Mouse (Mus musculus): Measurements from ENCODE around the gene Kank1. TPM values are rescaled to one million over a fixed set of nuclear protein-coding genes. Genes with fewer than 3 reads are reported as not detected.
A peak's percentile ranks its signal among the peaks of the same experiment; 100 is the strongest.

Kank1 gene
- total RNA-seq, 2 experiments from 2014 or later: 40.1 to 51.6 TPM

DNA sequence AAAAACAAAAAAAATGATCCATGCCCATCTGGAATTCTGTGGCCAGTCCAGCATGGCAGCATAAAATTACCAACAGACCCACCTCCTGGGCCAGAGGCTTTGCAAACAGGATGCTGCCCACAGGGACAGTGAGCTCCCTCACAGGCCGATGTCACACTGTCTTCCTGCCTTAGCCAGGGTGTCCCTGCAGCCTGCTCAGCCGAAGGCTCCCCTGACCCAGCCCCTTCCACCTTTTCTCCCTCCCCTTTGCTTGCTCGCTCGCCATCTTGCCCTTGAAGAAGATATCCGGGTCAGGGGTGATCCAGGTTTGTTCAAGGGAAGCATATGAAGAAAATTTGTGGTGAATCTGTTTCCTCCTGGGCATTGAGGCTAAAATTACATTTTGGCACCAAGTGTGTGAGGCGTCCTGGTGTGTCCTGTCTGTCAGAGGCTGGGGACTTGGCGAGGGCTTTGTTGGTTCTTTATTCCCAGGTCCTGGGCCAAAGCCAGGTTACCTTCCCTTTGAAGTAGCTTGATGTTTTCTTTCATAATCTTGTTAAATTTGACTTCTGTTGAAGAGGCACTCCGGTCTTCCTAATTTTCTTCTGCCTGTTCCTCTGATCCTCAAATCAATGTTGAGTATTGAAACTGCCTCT is 121.8 kb downstream of the Kank1 start:
- no peak for DNase-seq
- intact Hi-C loops (cut with DNase I): no loop called here

DNA sequence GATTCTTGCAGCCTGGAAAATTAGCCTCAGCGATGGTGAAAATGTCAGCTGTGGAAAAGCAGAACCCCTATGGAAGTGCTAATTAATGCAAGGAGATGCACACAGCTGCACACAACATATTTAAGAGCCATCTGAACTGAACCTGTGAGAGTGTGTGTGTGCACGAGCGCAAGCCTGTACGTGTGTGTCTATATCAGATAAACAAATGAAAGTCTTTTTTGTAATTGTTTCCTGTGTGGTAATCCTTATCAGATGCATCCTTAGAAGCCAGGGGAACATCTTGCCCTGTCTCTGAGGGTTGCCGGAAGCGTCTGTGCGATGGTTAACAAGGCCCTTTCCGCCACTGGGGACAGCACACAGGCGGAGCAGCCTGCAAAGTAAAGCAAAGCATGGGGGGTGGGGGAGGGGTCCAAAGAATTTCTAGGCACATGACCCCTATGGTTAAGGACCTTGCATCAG is 123.8 kb downstream of the Kank1 start:
- intact Hi-C loops (cut with DNase I): no loop called here

DNA sequence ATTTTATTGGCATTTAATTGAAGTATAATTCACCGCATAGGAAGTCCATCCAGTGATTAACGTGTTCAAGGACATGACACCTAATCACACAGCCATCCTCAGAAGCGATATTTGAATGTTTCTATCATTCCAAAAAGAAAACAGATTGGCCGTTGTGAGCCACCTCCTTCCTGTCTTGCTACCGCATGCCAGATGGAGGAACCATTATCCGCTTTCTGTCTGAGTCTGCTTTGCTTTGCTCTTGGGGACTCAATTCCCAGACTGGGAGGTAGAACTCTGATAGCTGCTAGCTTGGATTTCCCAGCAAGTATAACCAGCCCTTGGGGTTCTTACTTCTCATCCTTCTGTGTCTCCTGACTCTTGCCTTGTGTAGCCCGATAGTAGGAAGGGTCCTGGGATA is 125.2 kb downstream of the Kank1 start:
- intact Hi-C loops (cut with DNase I): no loop called here

More for the DNA sequence above, 123.8 kb downstream of the Kank1 start:
- no peak for DNase-seq

DNA sequence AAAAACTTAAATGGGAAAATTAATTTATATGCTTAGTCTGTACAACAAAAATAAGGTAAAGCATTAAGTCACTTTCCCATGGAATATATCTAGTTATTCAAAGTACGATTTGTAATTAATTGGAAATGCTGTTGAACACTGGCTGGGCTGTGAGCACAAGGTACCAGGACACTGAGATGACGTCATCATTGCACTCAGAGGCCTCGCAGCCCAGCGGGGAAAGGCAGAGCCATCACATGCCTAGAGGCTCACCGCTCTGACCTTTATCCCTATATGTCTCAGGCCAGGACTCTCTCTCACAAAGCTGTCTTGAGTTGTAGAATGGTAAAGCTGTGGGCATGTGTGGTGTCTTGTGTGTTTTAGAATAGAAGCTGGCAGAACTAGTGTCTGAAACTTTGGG is 128.9 kb downstream of the Kank1 start:
- intact Hi-C loops (cut with DNase I): no loop called here
- no peak for DNase-seq

More for the DNA sequence above, 125.2 kb downstream of the Kank1 start:
- no peak for DNase-seq

DNA sequence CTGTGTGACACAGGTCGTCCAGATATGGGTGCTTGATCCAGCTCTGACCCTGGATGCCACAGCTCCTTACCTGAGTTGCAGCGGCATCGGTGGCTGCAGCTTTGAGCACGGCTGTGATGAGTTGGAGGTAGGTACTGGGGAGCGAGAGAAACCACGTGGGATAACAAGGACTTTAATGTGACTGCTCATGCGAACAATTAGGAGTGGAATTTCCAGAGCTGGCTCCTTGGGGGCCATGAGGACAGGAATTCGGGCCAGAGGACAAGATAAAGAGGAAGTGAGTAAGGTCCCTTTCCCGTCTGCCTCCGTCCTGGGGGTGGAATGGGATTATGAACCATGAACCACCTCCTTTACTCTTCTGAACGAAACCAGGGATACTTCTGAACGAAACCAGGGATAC is 129.8 kb downstream of the Kank1 start:
- intact Hi-C loops (cut with DNase I): no loop called here
- no peak for DNase-seq

DNA sequence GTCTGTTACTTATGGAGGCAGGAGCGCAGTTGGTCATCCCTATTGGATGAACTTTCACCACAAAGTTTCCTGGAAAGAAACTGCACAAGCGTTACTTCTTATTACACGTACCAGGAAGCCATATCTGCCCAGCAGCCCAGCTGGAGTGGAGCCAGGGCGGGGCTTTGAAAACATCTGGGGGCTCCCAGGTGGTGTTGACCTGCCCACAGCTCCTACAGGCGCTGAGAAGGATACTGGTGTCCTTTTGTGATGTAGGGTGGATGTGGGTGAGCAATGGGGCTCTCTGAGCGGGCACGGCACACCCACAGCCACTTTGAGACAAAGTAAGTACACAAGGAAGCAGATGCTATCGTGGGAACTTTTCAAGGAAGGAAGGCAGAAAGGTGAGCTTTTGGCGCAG is 133.7 kb downstream of the Kank1 start:
- no peak for DNase-seq
- intact Hi-C loops (cut with DNase I): no loop called here

DNA sequence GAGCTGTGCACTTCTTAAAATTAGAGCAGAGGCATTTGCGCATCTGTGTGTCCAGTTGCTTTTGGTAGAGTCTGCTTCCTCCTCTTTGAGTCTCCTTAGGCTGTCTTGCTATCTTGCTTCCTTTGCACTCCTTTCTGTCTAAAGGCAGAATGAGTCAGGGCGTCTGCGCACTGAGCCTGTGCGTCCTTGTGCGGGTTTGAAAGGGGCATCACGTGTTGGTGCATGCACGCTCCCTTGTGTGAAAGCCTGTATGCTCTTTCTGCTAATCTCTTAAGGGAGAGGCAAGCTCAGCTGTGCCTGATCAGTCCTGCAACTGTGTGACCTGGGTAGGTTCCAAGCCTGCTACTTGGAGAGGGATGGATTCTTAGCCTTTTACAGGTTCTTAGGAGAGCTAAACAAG is 136.0 kb downstream of the Kank1 start:
- intact Hi-C loops (cut with DNase I): no loop called here
- DNase-seq: no peak

DNA sequence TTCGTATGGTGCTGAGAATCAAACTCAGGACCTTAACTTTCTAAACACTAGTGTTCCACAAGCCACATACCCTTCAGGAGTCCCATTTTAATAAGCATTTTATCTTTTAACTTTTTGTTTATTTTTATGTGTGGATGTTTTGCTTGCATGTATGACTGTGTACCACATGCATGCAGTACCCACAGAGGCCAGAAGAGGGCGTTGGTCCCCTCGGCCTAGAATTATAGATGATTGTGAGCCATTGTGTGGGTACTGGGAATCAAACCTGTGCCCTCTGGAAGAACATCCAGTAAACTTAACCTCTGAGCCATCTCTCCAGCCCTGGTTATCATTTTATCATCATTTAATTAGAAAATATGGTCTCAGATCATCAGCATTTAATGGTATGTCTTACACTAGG is 136.8 kb downstream of the Kank1 start:
- DNase-seq: no peak
- intact Hi-C loops (cut with DNase I): no loop called here

DNA sequence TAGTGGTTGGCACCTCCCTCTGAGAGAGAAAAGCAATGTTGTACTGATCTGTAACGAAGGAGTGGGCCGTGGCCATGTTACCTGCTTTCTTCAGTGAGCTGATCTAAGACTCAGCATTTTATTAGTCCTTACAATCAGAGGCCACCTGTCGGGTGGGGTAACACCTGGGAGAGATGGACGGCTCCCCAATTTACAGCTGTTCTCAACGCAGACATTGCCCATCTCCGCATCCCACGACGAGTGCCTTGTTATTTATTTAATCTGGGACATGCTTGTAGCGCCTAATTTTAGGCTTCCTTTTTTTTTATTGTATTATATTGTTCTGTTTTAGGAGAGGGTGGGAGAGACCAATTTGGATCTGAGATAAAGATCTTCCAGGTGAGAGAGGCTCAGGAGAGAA is 137.4 kb downstream of the Kank1 start:
- intact Hi-C loops (cut with DNase I): no loop called here
- DNase-seq: no peak

DNA sequence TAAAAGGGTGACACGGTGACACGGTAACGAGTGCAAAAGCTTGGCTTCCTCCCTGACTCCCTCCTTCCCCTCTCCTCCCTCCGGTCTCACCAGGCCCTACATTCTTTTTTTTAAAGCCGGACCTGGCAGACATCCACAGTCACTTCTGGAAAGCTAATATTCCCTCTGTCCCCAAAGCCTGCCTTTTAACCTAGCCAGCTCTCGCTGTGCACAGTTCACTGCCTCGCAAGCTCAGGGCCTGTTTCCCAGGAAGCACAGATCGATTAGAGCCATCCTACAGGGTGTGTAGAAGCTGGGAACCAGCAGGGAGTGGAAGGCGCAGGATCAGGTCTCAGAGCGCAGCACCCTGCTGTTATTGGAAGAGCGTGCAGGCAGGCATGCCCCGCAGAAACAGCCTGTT is 138.2 kb downstream of the Kank1 start:
- intact Hi-C loops (cut with DNase I): no loop called here
- DNase-seq: peak; percentile 85 to 86

DNA sequence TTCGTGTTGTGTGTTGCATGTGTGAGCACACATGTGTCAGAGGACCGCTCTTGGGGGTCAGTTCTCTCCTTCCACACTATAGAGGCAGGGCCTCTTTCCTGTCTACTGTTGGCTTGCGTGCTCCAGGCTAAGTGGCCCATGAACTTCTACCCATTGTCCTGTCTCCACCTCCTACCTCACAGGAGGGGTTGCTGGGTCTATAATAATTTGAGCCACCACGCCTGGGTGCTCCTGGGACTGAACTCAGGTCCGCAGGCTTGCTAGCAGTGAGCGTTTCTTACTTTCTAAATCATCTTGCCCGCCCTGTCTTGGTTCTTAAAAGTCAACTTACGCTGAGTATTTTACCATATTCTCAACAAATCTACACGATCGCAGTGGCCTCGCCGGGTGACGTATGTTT is 140.1 kb downstream of the Kank1 start:
- intact Hi-C loops (cut with DNase I): no loop called here
- DNase-seq: no peak

DNA sequence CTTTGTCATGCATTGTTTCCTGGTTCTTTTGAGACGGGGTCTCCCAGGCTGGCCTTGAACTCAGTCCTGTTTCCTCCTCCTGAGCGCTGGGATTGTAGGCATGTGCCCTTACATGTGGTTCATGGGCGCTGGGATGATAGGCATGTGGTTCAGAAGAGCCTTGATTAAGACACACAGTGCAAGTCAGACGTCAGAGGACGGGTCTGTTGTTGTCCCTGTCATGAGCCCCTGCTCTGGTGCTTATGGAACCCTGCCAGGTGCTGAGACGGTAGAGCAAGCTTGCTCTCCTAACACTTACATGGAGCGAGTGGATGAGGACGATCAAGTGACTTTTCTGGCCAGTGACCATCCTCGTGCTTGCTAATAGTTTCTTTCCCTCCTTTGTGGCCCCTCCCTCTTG is 143.9 kb downstream of the Kank1 start:
- intact Hi-C loops (cut with DNase I): no loop called here
- DNase-seq: no peak

DNA sequence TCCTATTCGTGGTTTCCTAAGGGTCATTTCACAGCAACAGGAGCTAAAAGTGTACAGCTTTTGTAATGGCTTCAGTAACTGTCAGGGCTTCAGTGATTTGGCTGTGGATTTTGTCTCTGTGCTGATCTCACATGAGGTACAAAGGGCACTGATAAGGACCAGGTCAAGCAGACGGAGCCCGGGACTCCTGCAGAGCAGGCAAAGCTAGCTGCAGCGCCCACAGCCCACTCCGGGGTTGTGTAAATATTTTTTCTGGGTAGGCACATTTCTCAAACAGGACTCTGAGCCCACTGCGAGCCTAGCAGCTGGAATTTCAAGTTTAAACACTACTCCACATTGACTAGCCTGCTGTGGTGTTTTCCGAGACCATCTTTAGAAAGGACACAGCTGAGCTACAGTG is 145.2 kb downstream of the Kank1 start:
- no peak for DNase-seq

DNA sequence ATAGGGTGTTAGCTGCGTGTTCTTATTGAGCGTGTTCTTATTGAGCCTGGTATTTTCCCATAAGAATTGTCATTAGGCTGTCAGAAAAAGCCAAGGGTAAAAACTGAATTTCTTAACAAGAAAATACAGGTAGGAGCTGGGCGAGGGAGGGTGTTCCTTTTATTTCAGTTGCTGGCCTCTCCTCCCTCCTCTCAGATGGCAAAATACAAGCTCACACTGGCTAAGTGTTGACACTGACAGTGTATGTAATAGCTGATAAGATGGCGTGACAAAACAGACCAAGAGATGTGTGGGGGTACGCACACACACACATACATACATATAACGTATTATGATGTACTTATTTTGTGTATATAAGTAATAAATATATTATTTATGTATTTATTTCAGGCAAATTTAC is 145.7 kb downstream of the Kank1 start:
- intact Hi-C loops (cut with DNase I): no loop called here
- DNase-seq: no peak

More for the DNA sequence above, 145.2 kb downstream of the Kank1 start:
- intact Hi-C loops (cut with DNase I): no loop called here

DNA sequence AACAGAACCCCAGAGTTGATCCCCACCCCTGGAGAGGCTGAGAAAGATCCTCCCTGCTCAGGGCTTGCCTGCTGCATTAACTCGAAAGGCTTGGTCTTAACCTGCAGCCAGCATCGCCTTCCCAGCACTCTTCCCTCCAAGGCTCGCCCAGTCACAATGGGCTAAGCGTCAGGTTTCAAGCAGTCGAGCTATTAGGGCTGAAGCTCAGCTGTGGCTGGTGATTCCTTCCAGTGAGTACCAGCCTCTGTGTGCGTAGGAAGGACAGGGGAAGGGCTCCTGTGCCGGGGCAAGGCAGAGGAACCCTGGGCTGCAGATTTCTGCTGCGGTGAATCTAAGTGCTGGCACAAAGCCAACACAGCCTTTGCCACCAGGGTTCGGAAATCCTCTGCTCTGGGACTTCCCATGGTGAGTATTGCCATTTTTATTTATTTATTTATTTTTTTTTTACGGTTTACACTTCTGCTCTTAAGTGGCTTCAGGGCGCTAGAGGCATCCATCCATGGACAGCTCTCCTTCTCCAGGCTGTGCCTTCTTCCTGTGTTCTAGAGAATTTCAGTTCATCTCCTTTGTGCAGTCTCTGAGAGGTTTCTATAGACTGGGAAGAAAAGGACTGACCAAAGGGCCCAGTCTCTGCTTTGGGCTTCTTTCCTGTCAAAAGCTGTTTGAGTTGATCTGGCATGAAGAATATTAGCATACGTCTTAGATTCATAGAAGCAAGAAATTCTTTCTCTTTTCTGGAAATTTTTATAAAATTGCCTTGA is 146.8 kb downstream of the Kank1 start:
- intact Hi-C loops (cut with DNase I): no loop called here
- DNase-seq: no peak

DNA sequence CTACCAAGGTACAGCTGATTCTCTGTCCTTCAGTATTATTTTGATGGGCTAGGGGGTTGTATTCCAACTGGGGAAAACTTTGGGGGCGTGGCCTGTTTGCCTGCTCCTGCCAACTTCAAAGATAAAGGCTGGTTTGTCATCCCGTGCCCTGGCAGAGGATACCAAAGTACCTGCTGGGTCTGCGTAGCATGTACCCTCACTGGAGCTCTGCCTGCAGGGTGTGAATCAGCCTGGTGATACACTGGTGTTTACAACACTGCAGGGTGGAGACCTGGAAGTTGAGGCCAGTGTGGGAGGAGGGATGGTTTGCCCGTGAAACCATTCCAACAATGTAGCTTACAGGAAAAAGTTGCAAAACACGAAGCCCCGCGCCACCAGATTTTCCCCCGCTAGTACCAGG is 149.2 kb downstream of the Kank1 start:
- intact Hi-C loops (cut with DNase I): no loop called here
- peak; percentile 59 for DNase-seq

DNA sequence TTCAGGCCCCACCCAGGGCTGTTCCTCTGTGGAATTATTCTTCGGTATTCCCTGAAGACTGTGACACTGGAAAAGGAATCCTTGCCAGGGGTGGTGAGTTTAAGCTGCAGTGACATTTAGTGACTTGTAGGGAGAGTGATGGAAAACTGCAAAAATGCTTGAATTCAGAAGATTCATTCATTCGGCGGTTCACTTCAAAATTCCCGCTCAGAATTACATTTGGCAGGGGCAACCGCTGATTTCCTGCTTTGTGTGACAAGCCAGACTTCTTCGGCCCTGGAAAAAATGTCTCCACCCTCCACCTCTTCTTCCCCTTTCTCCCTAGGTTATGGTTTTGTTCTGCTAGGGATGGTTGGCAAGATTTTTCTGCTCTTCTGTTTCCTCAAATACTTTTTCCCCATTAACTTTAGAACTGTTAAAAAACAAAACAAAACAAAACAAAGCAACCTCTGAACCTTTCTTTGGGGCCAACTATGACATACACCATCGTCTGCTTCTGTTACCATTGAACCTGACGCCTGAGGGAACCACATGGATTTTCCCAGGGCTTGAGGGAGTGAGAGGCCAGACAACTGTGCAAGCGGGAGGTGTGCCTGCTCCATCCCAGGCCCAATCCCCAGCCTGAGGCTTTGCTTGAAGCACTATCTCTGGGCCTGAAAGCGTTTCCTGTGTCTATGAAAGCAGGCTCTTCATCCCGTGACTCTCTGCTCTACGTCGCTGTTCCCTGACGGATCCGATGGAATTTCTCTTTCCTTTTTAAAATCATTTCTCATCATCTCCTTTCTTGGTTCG is 150.1 kb downstream of the Kank1 start:
- intact Hi-C loops (cut with DNase I): no loop called here
- DNase-seq: peak; percentile 59 to 64

DNA sequence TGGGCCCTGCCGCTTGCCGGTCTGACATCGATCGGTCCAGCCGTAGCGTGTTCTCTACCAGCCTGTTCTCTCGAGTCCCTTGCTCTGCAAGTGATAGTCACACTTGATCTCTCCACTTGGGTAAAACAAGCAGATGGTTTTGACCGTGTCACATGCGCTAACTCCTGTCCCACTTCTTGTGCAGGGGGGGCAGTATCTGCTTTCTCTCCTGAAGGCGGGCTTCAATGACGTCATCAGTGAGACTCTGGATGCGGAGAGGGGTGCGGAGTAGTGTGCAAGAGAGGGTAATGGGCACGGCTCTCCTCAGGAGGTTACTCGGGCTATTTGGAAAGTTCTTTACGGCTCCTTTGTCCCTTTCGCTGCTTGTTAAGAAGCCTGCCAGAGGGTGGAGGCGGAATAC is 151.1 kb downstream of the Kank1 start:
- intact Hi-C loops (cut with DNase I): no loop called here
- DNase-seq: no peak

DNA sequence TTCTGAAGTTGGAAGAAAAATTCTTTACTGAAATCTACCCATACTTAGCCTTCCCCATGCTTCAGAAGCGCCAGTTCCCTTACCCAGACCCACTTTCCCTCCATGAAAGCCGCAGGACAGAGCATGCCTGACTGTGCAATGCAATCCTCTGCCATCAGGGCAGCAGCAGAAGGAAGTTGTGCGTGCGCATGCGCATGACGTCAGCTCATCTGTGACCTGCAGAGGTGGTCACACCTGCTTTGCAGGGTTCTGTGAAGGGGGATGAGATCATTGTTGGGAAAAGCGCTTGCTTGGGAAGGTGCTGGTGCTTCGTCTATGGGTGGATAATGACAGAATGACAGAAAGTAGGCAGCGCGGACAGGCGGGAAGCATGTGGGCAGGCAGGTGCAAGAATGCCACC is 155.4 kb downstream of the Kank1 start:
- intact Hi-C loops (cut with DNase I): no loop called here
- no peak for DNase-seq

DNA sequence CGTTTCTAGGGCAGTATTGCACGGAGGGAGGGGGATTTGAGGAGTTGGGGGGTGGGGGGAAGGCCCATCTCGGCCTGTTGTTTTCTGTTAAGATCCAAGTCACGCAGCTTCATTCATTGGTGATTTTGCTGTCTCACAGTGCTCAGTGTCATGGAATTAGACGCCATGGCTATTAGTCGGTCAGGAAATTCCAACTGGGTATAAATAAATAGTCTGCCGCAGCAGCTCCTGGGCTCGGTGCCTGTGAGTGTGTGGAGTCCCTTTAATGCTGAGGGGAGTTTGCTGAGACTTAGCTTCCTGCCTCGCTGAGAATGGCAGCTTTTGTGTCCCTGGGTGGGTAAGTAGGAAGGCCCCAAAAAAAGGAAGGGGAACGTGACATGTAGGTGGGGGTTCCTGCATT is 158.3 kb downstream of the Kank1 start:
- intact Hi-C loops (cut with DNase I): no loop called here
- DNase-seq: peak; percentile 78 to 79

DNA sequence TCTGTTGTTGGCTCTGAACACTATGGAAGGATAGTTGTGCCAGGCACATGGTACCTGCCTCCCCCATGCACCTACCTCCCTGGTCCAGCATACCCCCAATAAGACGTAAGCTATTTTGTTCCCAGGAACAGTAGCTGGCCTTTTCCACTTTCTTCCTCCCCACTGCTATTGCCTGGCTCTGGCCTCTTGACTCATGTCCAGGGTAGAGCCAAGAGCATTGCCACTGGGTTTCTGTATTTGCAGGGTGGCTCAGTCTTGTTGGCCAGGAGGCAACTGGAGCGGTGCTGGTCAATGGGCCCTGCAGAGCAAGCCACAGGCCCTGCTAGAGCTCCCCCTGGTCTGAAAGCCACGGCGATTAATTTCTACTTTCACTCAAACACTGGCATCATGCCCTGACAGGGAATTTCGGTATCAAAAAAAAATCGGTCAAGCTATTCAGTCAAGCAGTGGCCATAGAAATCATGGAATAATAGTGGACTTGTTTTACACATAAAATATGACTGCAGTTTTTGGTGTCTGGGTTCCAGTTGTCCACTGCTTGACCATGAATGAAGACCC is 160.0 kb downstream of the Kank1 start:
- no peak for DNase-seq
- intact Hi-C loops (cut with DNase I): no loop called here
